Mouse (Mus musculus) limb, embryonic 14.5 days (tissue): ENCODE results near the gene Uty. TPM values are rescaled to one million over a fixed set of nuclear protein-coding genes. Genes with fewer than 3 reads are reported as not detected.

Experiments used
- ATAC-seq: fragments of 200-750 bp; cut with Nextera tagmentation; 2 replicates; pipeline ENCODE4 v1.8.0; 2017; ENCODE audit warnings: low read depth, moderate number of reproducible peaks, moderate TSS enrichment; ENCODE audit not compliant: low FRiP score
- DNase-seq: peaks from one replicate; pipeline ENCODE4 v3.0.0-alpha.2; 2015; ENCODE audit warnings: low spot score
- H3K27ac ChIP-seq: fragments of 300-500 bp; sonication (generic); replicated peaks from 2 replicates; pipeline ENCODE4 v1.5.1; 2014; ENCODE audit warnings: low read depth, mild to moderate bottlenecking, low read length, moderate library complexity, mixed read lengths
- H3K27me3 ChIP-seq: fragments of 300-500 bp; sonication (generic); 2 replicates; pipeline ENCODE4 v1.6.1; 2014; ENCODE audit warnings: low read length, mixed read lengths; ENCODE audit not compliant: control insufficient read depth, insufficient read depth
- H3K36me3 ChIP-seq: fragments of 300-500 bp; sonication (generic); 2 replicates; pipeline ENCODE4 v1.6.1; 2014; ENCODE audit warnings: mild to moderate bottlenecking, low read length, moderate library complexity, mixed read lengths; ENCODE audit not compliant: control insufficient read depth, insufficient read depth
- H3K4me1 ChIP-seq: fragments of 300-500 bp; sonication (generic); 2 replicates; pipeline ENCODE4 v1.6.1; 2014; ENCODE audit warnings: antibody characterized with exemption, low read length, mixed read lengths; ENCODE audit not compliant: control insufficient read depth, insufficient read depth
- H3K4me2 ChIP-seq: fragments of 300-500 bp; sonication (generic); replicated peaks from 2 replicates; pipeline ENCODE4 v1.6.1; 2014; ENCODE audit warnings: low read depth, mild to moderate bottlenecking, low read length, moderate library complexity; ENCODE audit not compliant: severe bottlenecking
- H3K4me3 ChIP-seq: fragments of 300-500 bp; sonication (generic); replicated peaks from 2 replicates; pipeline ENCODE4 v1.5.1; 2014; ENCODE audit warnings: low read length
- H3K9ac ChIP-seq: fragments of 300-500 bp; sonication (generic); 2 replicates; pipeline ENCODE4 v1.6.1; 2014; ENCODE audit warnings: mild to moderate bottlenecking, low read depth, low read length, moderate library complexity; ENCODE audit not compliant: severe bottlenecking
- H3K9me3 ChIP-seq: fragments of 300-500 bp; sonication (generic); 2 replicates; pipeline ENCODE4 v1.6.1; 2016; ENCODE audit warnings: low read length; ENCODE audit not compliant: control insufficient read depth
- POLR2A ChIP-seq: fragments of 200-500 bp; IDR thresholded peaks from 2 replicates; pipeline ENCODE4 v1.8.0; 2012; ENCODE audit warnings: inconsistent platforms, mild to moderate bottlenecking, moderate library complexity, borderline replicate concordance; ENCODE audit not compliant: insufficient read depth, insufficient read length; ENCODE audit errors: extremely low read depth
- WGBS: fragments of 180-500 bp; shearing (Covaris S2); extraction: QIAGEN DNeasy Blood & Tissue Kit; methylation state at CpG from one replicate; pipeline ENCODE4 v1.1.7; 2014; 5-methylcytosine and 5-hydroxymethylcytosine counted together
- polyA plus RNA-seq, 2 experiments: library from polyadenylated mRNA; depleted of rRNA in 1 of 2; stranded (reverse) in 1 of 2; unstranded in 1 of 2; fragments of >200 nt; fragmentation: Nextera tagmentation in 1 of 2; extraction: Ambion mirVana in 1 of 2; gene quantifications; 2 replicates each; pipeline versions ENCODE4 v1.2.1 to v1.2.3; 2012 to 2014

The Uty gene
- polyA plus RNA-seq (2012; rRNA removed), result 1.7 and 11.5 TPM in 2 replicates
- polyA plus RNA-seq (2014; fragmentation: Nextera tagmentation; extraction: Ambion mirVana), result 18.5 TPM in 1 of 2 replicates, not detected in the other

DNA sequence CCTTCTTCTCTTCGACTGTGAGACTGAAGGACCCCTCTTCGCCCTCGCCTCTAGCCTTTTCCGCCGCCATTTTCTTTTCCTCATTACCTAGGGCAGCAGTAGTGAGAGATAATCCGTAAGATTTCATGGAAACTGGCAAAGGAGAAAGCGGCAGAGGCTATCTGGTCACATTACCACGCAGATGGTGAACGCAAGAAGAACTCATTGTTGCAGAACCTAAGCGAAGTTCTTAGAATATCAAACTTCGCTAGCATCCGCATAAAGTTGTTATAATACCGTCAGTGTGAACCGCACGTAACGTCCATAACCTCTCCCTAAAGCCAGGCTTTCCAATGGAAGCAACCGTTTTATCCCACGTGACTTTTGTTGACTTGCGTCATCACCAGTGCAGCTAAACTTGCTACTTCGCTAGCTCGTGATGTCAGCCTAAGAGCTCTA is at the start of gene Uty:
TSS of gene Uty (minus strand) at position 334 of the 438 bp plus-strand sequence.
- Histone ChIP-seq H3K27me3 (no peaks in the 10 kb centered on the region), H3K9me3 (no peaks in the 10 kb centered on the region), H3K9ac (peak within 1 kb of the TSS; percentile 59), H3K4me1 (no peaks in the 10 kb centered on the region), H3K27ac (peak within 1 kb of the TSS; percentile 79), H3K4me2 (peak within 1 kb of the TSS; percentile 34), H3K36me3 (no peaks in the 10 kb centered on the region), H3K4me3 (peak within 1 kb of the TSS; percentile 41)
- TF ChIP-seq POLR2A, result no peak
- ATAC-seq (peak; percentile 93), DNase-seq (peak; percentile 77)
- WGBS, result under 1% methylated on average over 13 of the region's 21 CpGs

GRCm38 (mm10) chrY:1293708-1294107 is 48.1 kb upstream of the Uty start:
- H3K9ac ChIP-seq, result no peak overlapping the region
- no peaks in the 10 kb centered on the region for H3K27me3 ChIP-seq
- no peak overlapping the region for H3K4me3 ChIP-seq
- no peaks in the 10 kb centered on the region for H3K9me3 ChIP-seq
- no peak overlapping the region for H3K27ac ChIP-seq
- H3K4me2 ChIP-seq, result no peak overlapping the region
- no peak for TF ChIP-seq POLR2A
- H3K36me3 ChIP-seq, result no peaks in the 10 kb centered on the region
- ATAC-seq, result no peak
- no peaks in the 10 kb centered on the region for H3K4me1 ChIP-seq
- no peak for DNase-seq

DNA sequence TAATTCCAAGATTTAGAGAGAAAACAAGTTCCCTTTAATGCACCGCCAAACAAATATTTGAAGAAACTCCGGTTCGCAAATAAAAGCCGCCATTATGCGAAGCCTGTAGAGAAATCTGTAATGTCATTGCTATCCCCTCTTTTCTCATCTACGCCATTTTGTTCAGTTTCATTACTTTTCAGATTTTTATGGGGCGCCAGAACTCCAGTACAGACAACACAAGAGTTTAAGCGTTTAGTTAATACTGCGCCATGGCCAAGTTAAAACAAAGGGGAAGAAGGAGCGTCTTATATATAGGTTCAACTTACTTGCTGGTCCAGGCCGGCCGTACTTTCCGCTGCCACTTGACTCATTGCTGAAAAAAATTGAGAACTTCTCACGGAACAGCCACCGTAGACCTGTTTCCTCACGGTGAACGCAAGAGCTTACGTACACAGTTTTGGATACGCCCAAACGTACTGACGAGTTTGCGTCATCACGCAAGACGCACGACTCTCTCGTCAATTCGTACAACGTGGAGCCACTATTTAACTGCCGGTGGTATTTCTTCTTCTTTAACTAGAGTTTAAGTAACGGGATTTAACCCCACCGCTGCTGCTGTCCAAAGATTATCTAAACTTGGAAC is 40.7 kb upstream of the Uty start, which contains the start of gene Ddx3y:
TSS of gene Ddx3y (minus strand) at position 459 of the 625 bp plus-strand sequence.
- 2% methylated on average over 22 of the region's 31 CpGs for whole genome bisulfite sequencing
- ATAC-seq, result peak; percentile 93
- Histone ChIP-seq H3K9me3 (no peaks in the 10 kb centered on the region), H3K27me3 (no peaks in the 10 kb centered on the region), H3K36me3 (no peaks in the 10 kb centered on the region), H3K4me3 (peak within 1 kb of the TSS; percentile 38), H3K9ac (peak within 1 kb of the TSS; percentile 48), H3K4me2 (peak within 1 kb of the TSS; percentile 39; the same call in 1 of the 2 replicates), H3K4me1 (no peaks in the 10 kb centered on the region), H3K27ac (peak within 1 kb of the TSS; percentile 77)
- DNase-seq, result peak; percentile 74
- TF ChIP-seq POLR2A, result no peak

- no peaks in the 10 kb centered on the region for H3K36me3 ChIP-seq
- no peaks in the 10 kb centered on the region for H3K27me3 ChIP-seq
- H3K4me2 ChIP-seq, result peak overlapping the region; percentile 39; the same call in 1 of the 2 replicates
- peak overlapping the region; percentile 48 for H3K9ac ChIP-seq
- TF ChIP-seq POLR2A, result no peak
- peak; percentile 2 for DNase-seq
- WGBS, result 6% methylated on average over 5 of the region's 12 CpGs
- H3K27ac ChIP-seq, result peak overlapping the region; percentile 77
- no peak for ATAC-seq
- H3K4me1 ChIP-seq, result no peaks in the 10 kb centered on the region
- peak overlapping the region; percentile 38 for H3K4me3 ChIP-seq
- no peaks in the 10 kb centered on the region for H3K9me3 ChIP-seq
These were observed 40.2 kb upstream of the Uty start for GRCm38 (mm10) chrY:1285735-1286134.

DNA sequence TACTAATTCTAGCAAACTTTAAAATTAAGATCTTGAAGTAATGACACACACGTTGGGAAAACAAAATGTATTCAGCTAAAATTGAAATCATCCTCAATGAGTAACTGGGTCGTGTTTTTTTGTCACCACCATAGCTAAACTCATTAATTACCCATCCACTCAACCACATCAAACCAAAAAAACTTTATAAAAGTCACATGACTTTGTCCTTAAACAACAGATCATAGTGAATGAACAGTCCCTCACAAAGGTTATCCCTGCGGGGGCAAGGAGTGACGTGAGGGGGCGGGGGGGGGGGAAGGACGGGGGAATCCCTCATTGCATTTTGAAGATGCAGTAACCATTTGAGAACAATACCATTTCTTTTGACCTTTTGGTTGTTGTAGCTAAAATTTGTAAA is 558 bp upstream of the Uty start:
- no peak overlapping the region for H3K27ac ChIP-seq
- no peaks in the 10 kb centered on the region for H3K9me3 ChIP-seq
- WGBS, result 71% methylated on average over 5 of the region's 6 CpGs
- H3K27me3 ChIP-seq, result no peaks in the 10 kb centered on the region
- no peak overlapping the region for H3K4me2 ChIP-seq
- ATAC-seq (no peak), DNase-seq (no peak)
- H3K9ac ChIP-seq, result no peak overlapping the region
- H3K36me3 ChIP-seq, result no peaks in the 10 kb centered on the region
- peak overlapping the region; percentile 41; the same call in 1 of the 2 replicates for H3K4me3 ChIP-seq
- no peaks in the 10 kb centered on the region for H3K4me1 ChIP-seq
- no peak for TF ChIP-seq POLR2A
